Mouse (Mus musculus): ENCODE measurements around the gene Gm28053.
A peak's percentile ranks its signal among the peaks of the same experiment; 100 is the strongest.

Gene Gm28053

DNA sequence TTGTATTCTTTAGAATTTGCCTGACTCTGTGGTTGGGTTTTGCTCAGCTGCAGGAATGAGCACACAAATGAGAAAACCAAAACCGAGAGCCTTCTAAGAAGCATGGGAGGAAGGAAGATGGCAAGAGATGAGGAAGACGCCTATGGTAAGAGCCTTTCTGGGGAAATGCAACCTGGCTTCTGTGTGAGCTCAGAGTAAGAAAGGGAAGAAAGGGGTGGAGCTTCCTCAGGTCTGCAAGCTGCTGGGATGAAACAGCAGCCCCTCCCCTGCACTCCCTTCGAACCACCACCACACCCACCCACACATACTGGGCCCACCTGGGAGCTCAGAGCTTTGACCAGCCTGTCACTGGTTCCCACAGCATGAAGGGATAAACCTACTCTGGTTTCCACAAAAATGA, 22.9 kb downstream of the Gm28053 start:
- DNase-seq (ENCODE audit: low spot score), result no peak

DNA sequence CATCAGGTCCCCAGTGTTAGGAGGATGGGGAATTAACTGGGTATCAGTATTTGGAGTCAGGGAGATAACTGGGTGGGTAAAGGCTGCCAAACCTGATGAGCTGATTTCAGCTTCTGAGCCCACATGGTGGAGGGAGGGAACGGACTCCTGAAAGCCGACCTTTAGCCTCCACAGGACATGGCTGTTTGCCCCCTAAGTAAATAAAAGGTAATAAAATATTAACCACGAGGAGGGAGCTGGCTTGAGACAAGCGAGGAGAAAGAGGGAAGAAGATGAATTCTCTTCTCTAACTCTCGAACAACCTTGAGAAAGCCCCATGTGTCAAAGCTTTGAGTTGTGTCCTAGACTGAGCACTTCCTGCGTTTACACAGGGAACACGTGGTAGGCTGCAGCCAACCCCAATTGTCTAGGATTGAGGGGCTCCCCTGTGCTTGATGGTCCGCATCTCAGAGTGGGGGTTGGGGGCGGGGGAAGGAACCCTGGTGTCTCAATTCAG, 23.4 kb downstream of the Gm28053 start:
- no peak for DNase-seq (ENCODE audit: low spot score)

DNA sequence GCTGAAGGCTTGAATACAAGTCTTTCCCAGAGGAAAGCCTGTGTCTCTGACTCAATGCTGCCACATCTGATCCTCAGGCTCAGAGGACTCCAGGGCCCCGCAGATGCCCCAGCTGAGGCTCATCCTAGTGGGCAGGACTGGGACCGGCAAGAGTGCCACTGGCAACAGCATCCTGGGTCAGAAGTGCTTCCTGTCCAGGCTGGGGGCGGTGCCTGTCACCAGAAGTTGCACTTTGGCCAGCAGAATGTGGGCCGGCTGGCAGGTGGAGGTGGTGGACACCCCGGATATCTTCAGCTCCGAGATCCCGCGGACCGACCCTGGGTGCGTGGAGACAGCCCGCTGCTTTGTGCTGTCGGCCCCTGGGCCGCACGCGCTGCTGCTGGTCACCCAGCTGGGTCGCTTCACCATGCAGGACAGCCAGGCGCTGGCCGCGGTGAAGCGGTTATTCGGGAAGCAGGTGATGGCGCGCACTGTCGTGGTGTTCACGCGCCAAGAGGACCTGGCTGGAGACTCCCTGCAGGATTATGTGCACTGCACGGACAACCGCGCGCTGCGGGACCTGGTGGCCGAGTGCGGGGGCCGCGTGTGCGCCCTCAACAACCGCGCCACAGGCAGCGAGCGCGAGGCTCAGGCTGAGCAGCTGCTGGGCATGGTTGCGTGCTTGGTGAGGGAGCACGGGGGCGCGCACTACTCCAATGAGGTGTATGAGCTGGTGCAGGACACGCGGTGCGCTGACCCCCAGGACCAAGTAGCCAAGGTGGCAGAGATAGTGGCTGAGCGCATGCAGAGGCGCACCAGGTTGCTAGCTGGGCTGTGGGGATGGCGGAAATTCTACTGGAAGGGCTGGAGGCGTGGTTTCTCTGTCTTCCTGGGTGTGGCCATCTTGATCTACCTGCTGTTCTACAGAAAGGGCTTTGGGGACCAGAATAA, 24.3 kb downstream of the Gm28053 start:
- peak; percentile 25 for DNase-seq (ENCODE audit: low spot score)

DNA sequence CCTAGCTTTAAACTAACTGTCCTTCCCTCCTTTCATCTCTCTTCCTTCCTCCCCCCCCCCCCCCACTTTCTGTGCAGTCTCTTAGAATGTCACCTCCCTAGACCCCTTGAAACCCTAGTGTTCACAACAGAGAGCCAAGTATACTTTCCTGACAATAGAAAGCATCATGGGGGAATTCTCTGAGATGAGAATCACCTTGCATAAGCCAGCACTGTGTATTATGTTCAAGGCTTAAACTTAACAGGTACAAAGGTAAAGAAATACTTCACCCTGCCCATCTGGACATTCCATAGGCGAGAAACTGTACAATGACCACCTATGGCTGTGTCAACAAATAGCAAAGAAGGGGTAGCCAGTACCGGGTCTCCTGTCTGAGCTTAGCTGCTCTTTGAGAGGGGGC, 27.1 kb downstream of the Gm28053 start:
- DNase-seq (ENCODE audit: low spot score), result no peak

DNA sequence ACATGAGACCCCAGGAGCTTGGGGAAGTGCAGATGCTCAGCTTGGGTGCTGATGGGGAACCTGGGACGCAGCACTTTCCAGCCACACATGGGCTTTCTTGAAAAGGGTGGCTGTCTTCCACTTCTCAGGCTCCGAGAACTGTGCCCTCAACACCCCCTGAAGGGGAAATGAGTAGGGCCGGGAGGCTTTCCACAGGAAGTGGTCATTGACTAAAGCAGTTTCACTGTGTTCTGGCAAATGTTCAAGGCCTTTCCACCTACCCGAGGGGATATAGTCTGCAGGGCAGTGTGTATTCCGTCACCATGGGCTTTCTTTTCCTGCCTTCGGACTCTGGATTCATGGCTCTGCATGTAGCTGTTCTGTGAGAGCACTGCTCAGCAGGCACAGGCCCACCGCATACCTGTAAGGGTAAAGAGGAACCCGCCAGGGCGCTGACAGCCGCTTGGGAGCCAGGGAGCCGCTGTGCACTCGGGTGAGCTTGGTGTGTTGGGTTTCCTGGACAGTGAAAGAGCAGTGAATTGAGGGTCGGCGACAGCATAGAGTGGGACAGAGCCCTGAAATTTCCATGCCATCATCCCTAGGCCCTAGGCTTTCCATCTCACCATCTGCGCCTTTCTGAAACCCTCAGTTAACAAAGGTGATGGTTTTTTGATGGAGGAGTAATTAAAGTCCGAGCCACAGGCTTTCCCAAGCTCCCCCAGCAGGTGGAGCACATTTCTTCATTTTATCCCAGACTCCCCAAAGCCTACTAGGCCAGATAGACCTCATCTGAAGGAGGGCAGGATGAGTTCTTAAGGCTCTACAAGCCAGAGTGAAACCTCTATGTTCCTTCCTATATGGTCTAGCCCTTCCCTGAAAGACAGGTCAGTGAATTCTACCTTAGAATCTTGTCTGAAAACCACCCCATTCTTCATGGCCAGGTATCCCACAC, 27.8 kb downstream of the Gm28053 start, which contains the start of gene Gimap5:
Gimap5 (plus strand) TSS at position 239 of the 931 bp plus-strand sequence.
- DNase-seq (ENCODE audit: low spot score), result peak; percentile 26

DNA sequence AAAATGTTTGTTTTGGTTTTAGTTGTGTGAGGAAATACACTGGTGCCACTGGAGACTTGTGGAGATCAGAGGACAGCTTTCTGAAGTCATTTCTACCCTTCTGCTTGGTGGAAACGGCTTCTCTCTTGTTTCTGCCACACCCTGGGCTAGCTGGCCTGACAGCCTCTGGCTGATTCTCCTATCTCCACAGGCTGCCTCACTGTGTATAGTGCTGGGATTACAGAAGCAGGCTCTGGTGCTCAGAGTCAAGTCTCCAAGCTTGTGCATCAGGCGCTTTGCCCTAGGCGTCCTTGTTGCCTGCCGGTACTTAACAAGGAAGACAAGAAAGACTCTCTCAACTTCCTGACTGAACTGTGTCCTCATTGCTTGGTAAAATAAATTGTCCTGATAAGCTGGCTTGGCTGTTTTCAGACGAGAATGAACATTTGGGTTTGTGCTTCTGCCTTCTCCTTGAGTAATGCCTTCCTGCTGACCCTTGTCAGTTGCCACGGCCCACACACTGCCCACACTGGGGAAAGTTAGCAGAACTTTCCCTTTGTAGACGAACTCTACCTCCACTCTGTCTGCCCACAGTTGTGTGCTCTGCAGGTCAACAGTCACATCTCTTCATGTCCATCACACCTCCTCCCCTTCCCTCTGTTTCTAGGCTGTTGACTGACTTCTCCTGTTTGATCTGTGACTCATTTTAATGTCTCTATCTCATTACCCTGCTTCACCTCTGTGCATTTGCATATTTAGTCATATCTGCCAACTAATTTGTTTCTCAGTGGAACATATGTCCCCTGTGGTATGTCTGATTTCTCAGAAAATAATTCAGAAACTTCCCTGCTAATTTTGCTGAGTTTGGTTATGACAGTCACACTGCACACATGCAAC, 28.9 kb downstream of the Gm28053 start:
- DNase-seq (ENCODE audit: low spot score), result no peak

DNA sequence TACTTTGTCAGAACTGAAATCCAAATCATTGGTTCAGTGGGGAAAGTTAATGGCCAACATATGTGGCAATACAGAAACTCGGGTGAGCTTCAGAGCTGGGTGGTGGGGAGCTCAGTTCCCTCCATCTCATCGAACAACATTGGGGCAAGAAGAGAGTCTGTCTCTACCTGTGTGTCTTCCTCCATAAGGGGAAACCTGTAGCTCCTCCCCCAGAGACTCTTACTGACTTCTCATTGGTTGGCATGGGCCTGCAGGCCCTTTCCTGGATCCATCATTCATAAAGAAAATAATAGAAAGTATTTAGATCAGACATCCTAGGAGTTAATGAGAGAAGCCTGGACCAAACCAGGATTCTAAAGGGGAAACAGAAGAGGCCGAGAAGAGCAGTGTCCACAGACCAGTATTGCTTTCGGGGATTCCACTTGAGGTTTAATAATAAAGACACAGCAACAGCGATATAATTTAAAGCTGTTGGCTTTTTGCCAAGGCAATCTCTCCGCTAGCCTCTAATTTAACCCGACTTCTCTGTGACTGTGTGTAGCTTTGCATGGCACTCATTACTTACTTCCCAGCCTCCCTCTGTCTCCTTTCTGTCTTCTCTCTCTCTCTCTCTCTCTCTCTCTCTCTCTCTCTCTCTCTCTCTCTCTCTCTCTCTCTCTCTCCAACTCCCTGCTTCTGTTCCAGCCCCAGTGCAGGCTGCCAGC, 45.3 kb downstream of the Gm28053 start:
- DNase-seq (ENCODE audit: low spot score), result no peak

DNA sequence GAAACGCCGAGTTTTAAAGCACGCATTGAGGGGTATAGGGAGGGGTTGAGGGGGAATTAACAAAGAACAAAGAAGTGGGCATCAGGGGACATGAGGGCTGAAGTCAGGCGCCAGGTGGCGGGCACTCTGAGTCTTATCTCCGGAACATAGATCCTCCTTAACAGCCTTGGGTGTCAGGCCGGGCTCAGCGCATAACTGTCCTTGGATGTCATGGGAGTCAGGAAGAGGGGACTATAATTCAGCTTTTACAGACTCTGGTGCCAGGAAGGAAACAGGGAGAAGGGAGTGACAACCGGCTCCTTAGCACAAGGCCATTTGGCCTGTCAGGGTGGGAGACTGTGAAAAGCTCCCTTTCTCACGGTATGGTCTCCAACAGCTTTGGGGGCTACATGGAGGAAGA, 46.1 kb downstream of the Gm28053 start:
- no peak for DNase-seq (ENCODE audit: low spot score)

DNA sequence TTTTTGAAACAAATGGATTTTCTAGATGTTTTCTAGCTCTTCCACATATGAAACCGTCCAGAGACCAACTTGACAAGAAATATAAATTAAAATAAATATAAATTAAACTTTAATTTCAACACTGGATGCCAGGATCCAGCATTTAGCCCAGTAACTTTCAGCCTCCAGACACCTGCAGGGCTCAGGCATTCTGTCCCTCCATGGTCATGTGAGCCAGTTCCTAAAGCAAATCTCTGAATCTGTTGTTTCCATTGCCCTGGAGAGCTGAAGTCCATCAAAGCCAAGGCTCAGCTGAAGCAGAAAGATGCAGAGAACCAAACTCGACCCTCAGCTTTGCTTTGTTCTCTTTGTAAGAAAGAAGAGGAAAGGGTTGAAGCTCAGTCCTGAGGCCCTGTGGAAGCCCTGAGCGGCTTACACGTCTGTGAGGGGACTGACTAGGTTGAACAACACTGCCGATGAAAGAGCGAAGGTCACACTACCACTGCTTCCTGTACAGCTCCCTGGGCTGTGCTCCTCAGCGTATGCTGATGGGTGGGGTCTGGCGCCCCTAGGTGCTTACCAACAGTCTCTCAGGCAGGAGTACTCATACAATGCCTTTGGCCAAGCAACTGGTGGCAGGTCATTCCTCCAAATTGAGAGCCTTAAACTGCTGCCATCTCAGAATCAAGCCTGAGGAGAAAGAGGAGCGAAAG, 49.9 kb downstream of the Gm28053 start:
- no peak for DNase-seq (ENCODE audit: low spot score)

DNA sequence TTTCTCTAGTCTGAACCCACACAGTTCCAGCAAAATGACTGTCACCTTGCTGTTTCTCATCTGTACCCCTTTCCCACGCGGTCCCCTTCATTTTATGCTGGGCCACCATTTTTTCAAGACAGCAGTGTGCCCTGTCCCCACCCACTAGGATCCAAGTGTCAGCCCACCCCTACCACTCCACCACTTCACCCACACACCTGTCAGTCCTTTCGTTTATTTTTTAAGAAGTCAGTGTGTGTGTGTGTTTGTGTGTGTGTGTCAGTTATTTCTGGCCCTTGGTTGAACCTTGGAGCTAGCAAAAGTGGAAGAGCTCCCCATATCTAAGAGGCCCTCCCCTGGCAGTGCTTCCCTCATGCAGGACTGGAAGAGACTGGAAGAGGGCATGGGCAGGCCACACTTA, 50.5 kb downstream of the Gm28053 start:
- DNase-seq (ENCODE audit: low spot score), result no peak

DNA sequence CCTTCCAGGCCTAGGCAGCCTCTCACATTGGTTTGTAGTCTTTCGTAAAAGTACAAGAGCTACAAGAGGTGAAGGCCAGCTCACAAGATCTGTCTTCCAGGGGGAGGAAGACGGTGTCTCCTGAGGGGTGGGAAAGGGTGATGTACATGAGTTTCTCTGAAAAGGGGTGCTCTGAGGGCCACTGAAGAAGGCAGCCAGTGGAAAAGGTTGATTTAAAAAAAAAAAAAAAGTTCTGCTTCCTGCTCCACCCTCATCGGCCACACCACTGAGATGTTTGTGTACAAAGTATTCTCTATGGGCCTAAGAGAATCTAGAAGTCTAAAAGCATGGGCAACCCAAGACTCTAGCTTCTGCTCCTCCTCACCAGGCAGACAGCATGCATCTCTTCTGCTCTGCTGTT, 52.3 kb downstream of the Gm28053 start, which contains the start of gene Gimap3:
Gimap3 (minus strand) TSS at position 156 of the 400 bp plus-strand sequence.
- DNase-seq (ENCODE audit: low spot score), result no peak

DNA sequence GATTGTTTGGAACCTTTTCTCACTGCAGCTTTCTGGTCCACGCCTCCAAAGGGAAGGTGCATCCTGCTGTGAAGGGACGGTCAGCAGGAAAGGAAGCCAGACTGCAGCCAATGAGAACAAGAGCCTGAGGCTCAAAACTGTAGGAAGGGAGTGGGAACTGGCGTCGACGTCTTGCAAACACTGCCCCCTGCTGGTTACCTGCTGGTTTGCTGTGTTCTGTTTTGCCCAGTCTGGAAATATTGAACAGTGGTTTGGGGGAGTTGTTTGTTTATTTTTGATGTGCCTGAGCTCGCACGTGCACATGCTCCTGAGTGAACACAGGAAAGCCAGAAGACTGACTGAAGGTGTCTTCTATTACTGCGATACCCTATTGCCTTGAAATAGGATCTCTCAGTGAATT, 53.6 kb downstream of the Gm28053 start:
- peak; percentile 88 for DNase-seq (ENCODE audit: low spot score)

DNA sequence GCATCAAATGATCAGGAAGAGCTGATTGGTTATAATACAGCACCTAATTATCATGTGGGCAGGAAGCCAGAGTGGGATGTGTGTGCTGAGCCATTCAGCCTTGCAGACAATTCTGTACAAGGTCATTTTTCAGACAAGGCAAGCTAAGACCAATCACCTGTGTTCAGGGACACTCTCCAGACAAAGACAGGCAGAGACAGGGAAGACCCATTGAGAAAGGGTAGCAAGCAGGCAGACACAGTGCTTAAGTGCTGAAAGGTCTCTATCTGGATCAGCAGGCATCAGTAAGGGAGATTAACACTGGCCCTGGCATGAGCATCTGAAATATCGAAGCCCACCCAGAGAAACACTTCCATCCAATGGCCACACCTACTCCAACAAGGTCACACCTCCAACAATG, 66.0 kb downstream of the Gm28053 start:
- no peak for DNase-seq (ENCODE audit: low spot score)

DNA sequence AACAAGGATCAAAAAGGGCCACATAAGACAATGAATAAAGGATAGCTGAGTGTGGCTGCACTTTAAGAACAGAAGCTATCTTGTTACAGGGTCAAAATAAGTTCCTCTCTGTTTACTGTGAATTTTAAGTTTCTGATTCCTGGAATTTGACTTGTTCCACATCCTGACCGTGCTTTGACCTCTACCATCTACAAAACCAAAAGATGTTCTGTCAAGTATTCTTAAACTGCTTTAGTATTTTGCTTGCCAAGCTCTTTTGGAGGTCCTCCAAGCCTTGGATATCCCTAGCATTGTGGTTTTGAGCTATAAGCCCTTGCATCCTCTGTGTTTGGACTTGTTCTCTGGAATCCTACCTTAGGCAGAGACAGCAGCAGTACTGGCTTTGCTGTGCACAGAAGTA, 66.8 kb downstream of the Gm28053 start:
- DNase-seq (ENCODE audit: low spot score), result no peak

DNA sequence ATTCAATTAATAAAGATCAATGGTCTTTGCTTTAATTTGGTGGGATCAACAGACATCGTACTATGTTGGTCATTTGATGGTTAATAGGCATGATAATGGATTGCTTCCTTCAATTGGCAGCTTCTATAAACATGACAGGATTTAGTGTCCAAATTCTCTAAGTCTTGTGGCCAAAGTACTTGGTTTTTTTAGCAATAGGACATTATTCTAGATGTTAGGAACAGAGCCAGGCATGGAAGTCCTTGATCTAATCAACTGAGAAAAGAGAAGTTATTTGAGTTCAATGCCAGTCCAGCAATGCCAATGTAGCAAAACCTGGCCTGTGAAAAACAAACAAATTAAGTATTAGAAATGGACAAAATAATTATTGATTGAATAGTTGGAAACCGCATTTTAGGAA, 67.2 kb downstream of the Gm28053 start:
- no peak for DNase-seq (ENCODE audit: low spot score)

DNA sequence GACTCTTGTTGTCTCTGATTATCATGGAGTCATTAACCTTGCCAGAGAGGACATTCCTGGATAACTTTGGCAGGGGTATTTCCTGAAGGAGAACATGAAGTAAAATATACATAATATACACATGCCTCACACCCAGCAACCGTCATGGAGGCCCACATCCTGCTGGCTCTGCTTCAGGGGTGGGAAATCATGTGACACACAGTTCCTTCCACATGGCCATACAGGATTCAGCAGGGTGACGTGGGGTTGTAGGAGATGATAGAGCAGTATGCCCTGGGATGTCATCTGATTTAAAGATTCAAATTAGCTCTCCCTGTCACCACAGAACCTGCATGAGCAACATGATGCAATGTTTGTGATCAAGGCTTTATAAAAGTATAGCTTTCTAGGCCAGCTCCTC, 69.5 kb downstream of the Gm28053 start:
- no peak for DNase-seq (ENCODE audit: low spot score)

DNA sequence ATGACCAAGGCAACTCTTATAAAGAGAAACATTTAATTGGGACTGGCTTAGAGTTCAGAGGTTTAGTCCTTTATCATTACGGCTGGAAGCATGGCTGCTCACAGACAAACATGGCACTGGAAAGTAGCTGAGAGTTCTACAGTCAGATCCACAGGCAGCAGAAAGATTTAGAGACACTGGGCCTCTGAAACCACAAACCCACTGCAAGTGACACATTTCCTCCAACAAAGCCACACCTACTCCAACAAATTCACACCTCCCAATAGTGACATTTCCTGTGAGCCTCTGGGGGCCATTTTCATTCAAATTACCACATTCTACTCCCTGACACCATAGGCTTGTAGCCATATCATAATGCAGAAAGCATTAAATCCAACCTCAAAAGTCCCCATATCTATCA, 83.5 kb downstream of the Gm28053 start:
- DNase-seq (ENCODE audit: low spot score), result no peak

All from embryo, embryonic 10 days (tissue).